Mouse (Mus musculus) midbrain, embryonic 15.5 days (tissue): Measurements from ENCODE around the gene Arid1a. TPM values are rescaled to one million over a fixed set of nuclear protein-coding genes. Genes with fewer than 3 reads are reported as not detected.

Experiments
- ATAC-seq: fragments of 200-750 bp; cut with Nextera tagmentation; replicated peaks from 2 replicates; pipeline ENCODE4 v1.8.0; 2017; ENCODE audit warnings: moderate TSS enrichment
- H3K27ac ChIP-seq: fragments of 300-500 bp; sonication (generic); 2 replicates; pipeline ENCODE4 v1.5.1; 2015; ENCODE audit warnings: mild to moderate bottlenecking, inconsistent platforms
- H3K27me3 ChIP-seq: fragments of 300-500 bp; sonication (generic); replicated peaks from 2 replicates; pipeline ENCODE4 v1.6.1; 2015; ENCODE audit warnings: inconsistent platforms
- H3K36me3 ChIP-seq: fragments of 300-500 bp; sonication (generic); replicated peaks from 2 replicates; pipeline ENCODE4 v1.6.1; 2015; ENCODE audit warnings: inconsistent platforms
- H3K4me1 ChIP-seq: fragments of 300-500 bp; sonication (generic); 2 replicates; pipeline ENCODE4 v1.6.1; 2015; ENCODE audit warnings: inconsistent platforms
- H3K4me2 ChIP-seq: fragments of 300-500 bp; sonication (generic); 2 replicates; pipeline ENCODE4 v1.6.1; 2015; ENCODE audit warnings: inconsistent platforms, mild to moderate bottlenecking, moderate library complexity
- H3K4me3 ChIP-seq: fragments of 300-500 bp; sonication (generic); 2 replicates; pipeline ENCODE4 v1.5.1; 2015; ENCODE audit warnings: mild to moderate bottlenecking, inconsistent platforms
- H3K9ac ChIP-seq: fragments of 300-500 bp; sonication (generic); 2 replicates; pipeline ENCODE4 v1.6.1; 2015; ENCODE audit warnings: mild to moderate bottlenecking, inconsistent platforms
- H3K9me3 ChIP-seq: fragments of 300-500 bp; sonication (generic); 2 replicates; pipeline ENCODE4 v1.6.1; 2016; ENCODE audit warnings: inconsistent platforms
- WGBS: fragments of 180-500 bp; shearing (Covaris S2); methylation state at CpG from one replicate; pipeline ENCODE4 v1.1.7; 2015; ENCODE audit warnings: mixed read lengths; 5-methylcytosine and 5-hydroxymethylcytosine counted together
- polyA plus RNA-seq: library from polyadenylated mRNA; unstranded; fragments of >200 nt; fragmentation: Nextera tagmentation; extraction: Ambion mirVana; gene quantifications from 2 replicates; pipeline ENCODE4 v1.2.1, GENCODE M21; 2015

Gene Arid1a
- polyA plus RNA-seq, 1 experiment from 2014 or later = 39.3 TPM

DNA sequence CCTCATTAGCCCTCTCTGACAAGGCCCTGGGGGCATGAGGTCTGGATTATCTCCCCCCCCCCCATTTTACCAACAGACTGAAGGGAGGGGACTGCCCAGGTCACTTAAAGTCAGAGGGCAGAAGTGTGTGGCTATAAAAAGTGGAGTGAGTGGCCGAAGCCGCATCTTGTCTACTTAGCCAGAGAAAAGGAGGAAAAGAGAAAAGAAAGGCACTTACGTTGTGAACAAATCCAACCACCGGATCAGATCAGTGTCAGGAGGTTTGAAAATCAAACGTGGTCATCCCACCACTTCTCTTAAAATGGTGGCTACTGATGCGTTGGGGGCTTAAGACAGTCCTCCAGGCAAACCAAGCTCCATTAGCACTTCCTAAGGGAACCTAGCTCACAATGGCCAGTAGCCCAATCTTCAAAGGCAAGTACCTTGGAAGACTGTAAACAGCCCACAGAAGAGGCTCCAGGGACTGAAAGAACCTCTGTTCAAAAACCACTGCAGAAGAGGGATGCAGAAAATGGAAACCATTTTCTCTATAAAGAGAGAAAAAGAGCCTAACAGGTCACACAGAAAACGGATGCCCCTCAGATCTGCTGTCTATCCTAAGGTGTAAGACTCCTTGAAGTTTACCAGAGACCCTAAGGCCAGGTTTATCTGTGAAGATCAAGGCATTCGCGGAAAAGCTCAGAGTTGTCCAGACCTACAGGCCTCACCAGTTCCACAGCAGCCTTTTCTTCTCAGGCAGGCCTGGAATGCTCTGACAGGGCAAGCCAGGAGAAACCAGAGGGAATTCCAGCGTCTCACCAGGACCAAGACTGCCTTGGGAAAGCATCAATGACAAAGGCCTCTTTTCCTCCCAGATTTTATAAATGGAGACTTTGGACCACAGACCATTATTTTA lies 1.5 kb downstream of the Arid1a start:
- no peak for ATAC-seq
- Histone ChIP-seq H3K4me1 (peaks cover 31% of the 10 kb centered on the region), H3K27ac (peak overlapping the region; percentile 99), H3K4me3 (peak overlapping the region; percentile 100), H3K4me2 (peak overlapping the region; percentile 97), H3K36me3 (no peaks in the 10 kb centered on the region), H3K9me3 (no peaks in the 10 kb centered on the region), H3K27me3 (no peaks in the 10 kb centered on the region), H3K9ac (peak overlapping the region; percentile 100)
- WGBS = 11% methylated on average over 10 of the region's 10 CpGs

DNA sequence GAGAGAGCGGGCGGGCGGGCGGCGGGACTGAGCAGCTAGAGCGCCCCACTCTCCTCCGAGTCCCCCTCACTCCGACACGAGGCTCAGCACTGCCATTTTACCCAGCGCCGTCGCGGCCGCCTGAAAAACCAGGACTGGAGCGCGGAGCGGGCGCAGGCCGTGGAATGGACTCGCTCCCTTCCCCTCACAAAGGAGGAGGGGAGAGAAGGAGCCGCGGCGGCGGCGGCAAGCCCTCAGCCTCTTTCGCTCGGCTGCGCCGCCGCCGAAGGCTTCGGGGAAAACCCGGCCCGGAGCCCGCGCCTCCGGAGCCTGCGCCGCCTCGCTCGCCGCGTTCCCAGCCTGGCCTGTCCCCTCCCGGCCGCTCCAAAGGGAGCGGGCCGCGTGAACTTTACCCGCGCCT lies 2.3 kb downstream of the Arid1a start:
- Histone ChIP-seq H3K27ac (peak overlapping the region; percentile 99), H3K4me1 (peaks cover 40% of the 10 kb centered on the region), H3K9ac (peak overlapping the region; percentile 100), H3K4me2 (peak overlapping the region; percentile 97), H3K9me3 (no peaks in the 10 kb centered on the region), H3K4me3 (peak overlapping the region; percentile 100), H3K27me3 (no peaks in the 10 kb centered on the region), H3K36me3 (0 out of 2 replicates have a peak, but pooled peaks cover 2% of the 10 kb centered on the region)
- 0% methylated on average over 46 of the region's 50 CpGs for WGBS
- ATAC-seq = peak; percentile 86

DNA sequence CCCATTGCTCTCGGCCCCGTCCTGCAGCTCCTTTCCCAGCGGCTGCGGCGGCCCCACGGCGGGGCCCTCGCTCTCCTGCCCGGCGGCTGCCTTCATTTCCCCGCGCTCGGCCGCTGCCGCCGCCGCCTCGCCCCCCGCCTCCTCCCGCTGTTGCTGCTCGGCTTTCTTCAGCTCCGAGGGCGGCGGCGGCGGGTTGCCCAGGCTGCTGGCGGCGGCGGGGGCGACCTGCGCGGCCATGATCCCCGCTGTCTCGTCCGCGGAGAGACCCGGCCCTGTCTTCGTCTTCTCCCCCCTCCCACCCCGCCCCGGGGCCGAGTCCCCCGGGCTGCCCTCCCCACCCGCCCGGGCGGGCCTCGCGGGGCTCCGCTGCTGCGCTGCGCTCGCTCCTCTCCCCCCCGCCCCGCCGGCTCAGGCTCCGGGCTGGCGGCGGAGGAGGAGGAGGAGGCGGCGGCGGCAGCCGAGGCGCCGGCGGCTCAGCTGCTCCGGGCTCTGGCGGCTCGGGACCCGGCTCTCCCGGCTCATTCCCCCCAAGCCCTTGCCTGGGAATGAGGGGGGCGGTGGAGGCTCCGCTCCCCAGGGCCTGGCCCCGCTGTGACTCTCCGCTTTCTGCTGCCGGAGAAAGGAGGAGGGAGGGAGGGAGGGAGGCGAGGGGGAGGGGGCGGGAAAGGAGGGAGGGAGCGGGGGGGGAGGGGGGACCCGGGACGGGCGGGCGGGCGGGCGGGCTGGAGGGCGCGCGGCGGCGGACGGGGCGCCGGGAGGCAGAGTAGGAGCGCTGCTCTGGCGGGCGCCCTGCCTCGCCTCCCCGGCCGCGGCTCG lies 3.0 kb downstream of the Arid1a start:
- Histone ChIP-seq H3K9ac (peak overlapping the region; percentile 100), H3K4me1 (peaks cover 46% of the 10 kb centered on the region), H3K9me3 (no peaks in the 10 kb centered on the region), H3K36me3 (0 out of 2 replicates have a peak, but pooled peaks cover 3% of the 10 kb centered on the region), H3K27ac (peak overlapping the region; percentile 99), H3K4me3 (peak overlapping the region; percentile 100), H3K27me3 (no peaks in the 10 kb centered on the region), H3K4me2 (peak overlapping the region; percentile 97)
- peak; percentile 53 for ATAC-seq
- WGBS = 0% methylated on average over 34 of the region's 99 CpGs

DNA sequence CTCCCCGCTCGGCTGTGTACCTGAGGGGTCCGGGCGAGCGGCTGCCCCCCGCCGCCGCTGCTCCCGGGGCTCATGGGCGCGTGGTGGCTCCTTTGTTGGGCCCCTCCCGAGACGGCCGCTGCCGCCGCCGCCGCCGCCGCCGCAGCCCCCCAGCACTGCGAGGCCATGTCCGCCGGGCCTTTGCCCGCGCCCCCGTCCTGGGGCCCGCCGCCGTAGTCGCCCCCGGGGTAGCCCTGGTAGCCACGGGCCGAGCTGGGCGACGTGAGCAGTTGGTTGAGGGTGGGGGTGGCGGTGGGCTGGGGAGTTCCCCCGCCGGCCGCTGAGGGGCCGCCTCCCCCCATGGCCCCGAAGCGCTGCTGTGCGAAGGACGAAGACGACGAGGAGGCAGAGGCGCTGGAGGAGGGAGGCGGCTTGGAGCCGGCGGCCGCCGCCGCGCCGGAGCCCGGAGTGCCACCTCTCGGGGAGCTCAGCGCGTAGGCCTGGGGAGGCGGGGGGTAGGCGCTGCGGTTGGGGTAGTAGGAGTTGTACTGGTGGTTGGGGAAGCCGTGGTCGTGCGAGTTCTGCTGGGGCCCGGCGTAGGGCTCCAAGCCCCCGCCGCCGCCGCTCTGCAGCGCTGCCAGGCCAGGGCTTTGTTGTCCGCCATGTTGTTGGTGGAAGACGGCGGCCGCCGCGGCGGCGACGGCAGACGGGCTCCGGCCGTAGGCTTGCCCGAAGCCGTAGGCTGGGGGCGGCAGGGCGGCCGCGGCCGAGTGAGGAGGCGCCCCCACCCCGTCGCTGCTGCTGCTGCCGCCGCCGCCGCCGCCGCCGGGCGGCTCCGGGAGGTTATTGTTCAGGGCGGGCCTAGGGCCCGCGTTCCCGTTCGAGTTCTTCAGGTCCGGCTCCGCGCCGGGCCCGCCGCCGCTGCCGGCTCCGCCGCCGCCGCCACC lies 3.9 kb downstream of the Arid1a start:
- Histone ChIP-seq H3K4me2 (peak overlapping the region; percentile 97), H3K9ac (peak overlapping the region; percentile 100), H3K36me3 (0 out of 2 replicates have a peak, but pooled peaks cover 3% of the 10 kb centered on the region), H3K4me1 (peaks cover 55% of the 10 kb centered on the region), H3K9me3 (no peaks in the 10 kb centered on the region), H3K4me3 (peak overlapping the region; percentile 100), H3K27ac (peak overlapping the region; percentile 99), H3K27me3 (no peaks in the 10 kb centered on the region)
- under 1% methylated on average over 81 of the region's 121 CpGs for WGBS
- ATAC-seq = no peak

DNA sequence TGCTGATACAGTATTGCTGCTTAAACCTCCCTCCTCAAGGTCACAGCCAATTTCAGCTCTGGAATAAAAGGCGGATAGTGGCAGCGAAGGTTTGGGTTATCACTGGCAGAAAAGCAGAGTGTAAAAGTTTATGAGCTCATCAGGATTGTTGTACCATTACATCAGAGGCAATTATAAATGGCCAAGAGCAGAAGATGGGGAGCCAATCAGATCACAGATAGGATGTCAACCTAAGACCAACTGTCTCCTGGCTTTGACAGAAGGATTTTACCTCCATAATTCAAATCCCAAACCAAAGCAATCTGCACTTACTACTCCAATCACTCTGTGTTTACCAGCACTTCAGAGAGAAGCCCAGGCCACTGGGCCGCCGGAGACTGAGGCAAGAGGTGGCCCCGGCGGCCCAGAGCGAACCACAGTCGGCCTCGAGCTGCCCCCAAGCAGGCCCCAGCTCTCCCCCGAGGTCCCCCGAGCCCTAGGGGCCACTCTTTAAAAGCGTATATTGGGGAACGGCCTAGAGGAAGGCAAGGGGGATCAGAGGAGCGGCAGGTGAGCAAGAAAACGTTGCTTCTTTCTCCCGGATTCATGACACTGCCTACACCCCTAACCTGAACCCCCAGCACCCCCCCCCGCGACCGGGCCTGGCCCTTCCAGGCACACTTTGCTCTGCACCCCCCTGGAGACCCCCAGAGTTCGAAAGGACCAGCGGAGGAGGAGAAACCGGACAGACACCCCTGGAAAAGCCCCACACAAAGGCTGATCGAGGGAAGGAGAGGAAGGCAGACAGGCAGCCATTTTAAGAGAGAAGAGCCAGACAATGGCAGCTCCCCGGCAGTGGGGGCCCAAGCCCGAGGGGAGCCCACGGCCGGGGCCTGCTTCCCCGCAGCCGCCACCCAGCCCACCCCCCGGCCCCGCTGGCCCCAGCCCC lies 4.8 kb downstream of the Arid1a start:
- no peak for ATAC-seq
- no peaks in the 10 kb centered on the region for H3K9me3 ChIP-seq
- H3K27ac ChIP-seq = peak overlapping the region; percentile 99
- 0% methylated on average over 31 of the region's 31 CpGs for WGBS
- peak overlapping the region; percentile 100 for H3K9ac ChIP-seq
- H3K36me3 ChIP-seq = 0 out of 2 replicates have a peak, but pooled peaks cover 3% of the 10 kb centered on the region
- peak overlapping the region; percentile 100 for H3K4me3 ChIP-seq
- H3K27me3 ChIP-seq = no peaks in the 10 kb centered on the region
- H3K4me1 ChIP-seq = peaks cover 61% of the 10 kb centered on the region
- peak overlapping the region; percentile 97 for H3K4me2 ChIP-seq

DNA sequence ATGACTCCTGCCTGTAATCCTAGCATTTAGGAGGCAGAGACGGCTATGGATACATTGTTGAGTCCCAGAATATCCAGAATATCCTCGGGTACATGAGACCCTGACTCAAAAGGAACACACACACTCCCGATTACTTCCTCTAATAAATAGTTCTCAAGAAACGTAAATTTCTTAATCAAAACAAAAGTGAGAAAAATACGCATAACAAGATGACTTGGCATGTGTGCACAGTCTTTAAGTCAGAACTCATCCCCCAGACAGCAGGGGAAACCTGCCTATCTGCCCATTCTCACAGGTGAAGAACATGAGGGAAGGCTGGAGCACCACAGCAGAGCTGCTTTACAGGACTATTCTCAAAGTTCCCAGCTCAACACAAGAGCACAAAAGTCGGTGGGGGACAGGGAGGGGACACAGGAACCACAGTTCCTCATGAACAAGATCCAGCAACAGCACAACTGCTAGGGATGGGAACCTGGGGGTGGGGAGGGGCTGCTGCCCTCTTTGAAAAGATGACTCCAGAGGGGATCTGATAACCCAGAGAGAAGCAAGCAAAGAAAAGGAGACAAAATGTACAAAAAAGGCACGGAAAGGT lies 6.3 kb downstream of the Arid1a start:
- Histone ChIP-seq H3K36me3 (0 out of 2 replicates have a peak, but pooled peaks cover 3% of the 10 kb centered on the region), H3K27me3 (no peaks in the 10 kb centered on the region), H3K27ac (no peak overlapping the region), H3K4me3 (peak overlapping the region; percentile 100), H3K4me1 (peaks cover 59% of the 10 kb centered on the region), H3K9ac (peak overlapping the region; percentile 100), H3K9me3 (no peaks in the 10 kb centered on the region), H3K4me2 (peak overlapping the region; percentile 97)
- 34% methylated on average over 7 of the region's 7 CpGs for WGBS
- ATAC-seq = no peak

GRCm38 (mm10) chr4:133735282-133735681 lies 21.3 kb downstream of the Arid1a start:
- H3K4me2 ChIP-seq = no peak overlapping the region
- no peak overlapping the region for H3K4me3 ChIP-seq
- no peaks in the 10 kb centered on the region for H3K27me3 ChIP-seq
- 88% methylated on average over 3 of the region's 3 CpGs for WGBS
- 0 out of 2 replicates have a peak, but pooled peaks cover 3% of the 10 kb centered on the region for H3K36me3 ChIP-seq
- H3K9ac ChIP-seq = no peak overlapping the region
- H3K27ac ChIP-seq = no peak overlapping the region
- ATAC-seq = no peak
- H3K9me3 ChIP-seq = no peaks in the 10 kb centered on the region
- H3K4me1 ChIP-seq = peaks cover 57% of the 10 kb centered on the region

DNA sequence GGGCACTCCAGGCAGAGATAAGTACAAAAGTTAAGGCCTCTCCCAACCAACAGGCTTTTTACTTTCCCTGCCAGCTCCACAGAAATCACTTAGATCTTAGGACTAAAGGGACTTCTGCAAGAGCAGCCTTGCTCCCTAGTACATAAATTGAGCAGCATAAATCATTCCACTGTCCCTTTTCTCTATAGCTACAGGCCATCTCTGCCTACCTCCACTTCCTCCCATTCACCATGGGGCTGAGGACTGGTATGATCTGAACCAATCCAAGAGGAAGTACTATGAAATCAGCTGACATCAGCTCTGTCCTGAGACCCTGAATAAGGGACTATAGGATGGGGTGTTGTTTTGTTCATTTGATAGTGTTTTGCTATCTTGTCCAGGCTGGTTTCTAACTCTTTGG lies 26.4 kb downstream of the Arid1a start:
- H3K4me3 ChIP-seq = 0 out of 2 replicates have a peak overlapping the region, but pooled peaks have one; percentile 12
- ATAC-seq = peak; percentile 73

GRCm38 (mm10) chr4:133729541-133730093 lies 27.0 kb downstream of the Arid1a start:
- peak; percentile 87 for ATAC-seq
- Histone ChIP-seq H3K4me3 (peak overlapping the region; percentile 12), H3K27ac (peak overlapping the region; percentile 79), H3K9me3 (no peaks in the 10 kb centered on the region), H3K9ac (peak overlapping the region; percentile 10; the same call in 1 of the 2 replicates), H3K4me1 (peaks cover 80% of the 10 kb centered on the region), H3K27me3 (no peaks in the 10 kb centered on the region), H3K36me3 (no peaks in the 10 kb centered on the region), H3K4me2 (peak overlapping the region; percentile 44)
- WGBS = under 1% methylated on average over 16 of the region's 16 CpGs

More for the DNA sequence above, 26.4 kb downstream of the Arid1a start:
- H3K9ac ChIP-seq = peak overlapping the region; percentile 10; the same call in 1 of the 2 replicates
- H3K36me3 ChIP-seq = no peaks in the 10 kb centered on the region
- H3K4me1 ChIP-seq = peaks cover 83% of the 10 kb centered on the region
- H3K9me3 ChIP-seq = no peaks in the 10 kb centered on the region
- peak overlapping the region; percentile 79 for H3K27ac ChIP-seq
- H3K4me2 ChIP-seq = peak overlapping the region; percentile 44
- H3K27me3 ChIP-seq = no peaks in the 10 kb centered on the region

- Histone ChIP-seq H3K27ac (peak overlapping the region; percentile 79), H3K4me3 (0 out of 2 replicates have a peak overlapping the region, but pooled peaks have one; percentile 12), H3K36me3 (no peaks in the 10 kb centered on the region), H3K4me1 (peaks cover 74% of the 10 kb centered on the region), H3K4me2 (peak overlapping the region; percentile 44), H3K9me3 (no peaks in the 10 kb centered on the region), H3K9ac (no peak overlapping the region), H3K27me3 (no peaks in the 10 kb centered on the region)
- WGBS = 68% methylated on average over 6 of the region's 6 CpGs
- no peak for ATAC-seq
These were observed 27.6 kb downstream of the Arid1a start for GRCm38 (mm10) chr4:133729007-133729406.
